Mouse (Mus musculus): ENCODE results near the gene Fxr1.
"Not testable (repeated sequence)": the region's sequence is repeated elsewhere in the genome, so short reads cannot be mapped to it uniquely, and the experiment has no call there.

Gene Fxr1

GRCm38 (mm10) chr3:34041990-34042389, 22.2 kb downstream of the Fxr1 start:
- no peak for DNase-seq (ENCODE audit: extremely low spot score, low spot score)

GRCm38 (mm10) chr3:34062352-34062751, 42.6 kb downstream of the Fxr1 start:
- no peak for DNase-seq (ENCODE audit: extremely low spot score, low spot score)

- DNase-seq (ENCODE audit: extremely low spot score, low spot score): not testable (repeated sequence)
These were observed 49.2 kb downstream of the Fxr1 start for GRCm38 (mm10) chr3:34068943-34069342.

- no peak for DNase-seq (ENCODE audit: extremely low spot score, low spot score)
These were observed 53.0 kb downstream of the Fxr1 start for GRCm38 (mm10) chr3:34072726-34073125.

- no peak for DNase-seq (ENCODE audit: extremely low spot score, low spot score)
These were observed 56.5 kb downstream of the Fxr1 start for GRCm38 (mm10) chr3:34076058-34076759.

- DNase-seq (ENCODE audit: extremely low spot score, low spot score): peak; percentile 95
These were observed 61.3 kb downstream of the Fxr1 start, which contains the start of gene Dnajc19 for GRCm38 (mm10) chr3:34080900-34081662. TSS of gene Dnajc19 (minus strand) at chr3:34081321.

- DNase-seq (ENCODE audit: extremely low spot score, low spot score): no peak
These were observed 62.2 kb downstream of the Fxr1 start for GRCm38 (mm10) chr3:34081929-34082328.

GRCm38 (mm10) chr3:34083655-34084054, 63.9 kb downstream of the Fxr1 start:
- no peak for DNase-seq (ENCODE audit: extremely low spot score, low spot score)

GRCm38 (mm10) chr3:34102891-34103290, 83.1 kb downstream of the Fxr1 start:
- DNase-seq (ENCODE audit: extremely low spot score, low spot score): no peak

- no peak for DNase-seq (ENCODE audit: extremely low spot score, low spot score)
These were observed 84.3 kb downstream of the Fxr1 start for GRCm38 (mm10) chr3:34103902-34104672.

- DNase-seq (ENCODE audit: extremely low spot score, low spot score): no peak
These were observed 86.7 kb downstream of the Fxr1 start for GRCm38 (mm10) chr3:34106421-34106820.

- DNase-seq (ENCODE audit: extremely low spot score, low spot score): no peak
These were observed 87.9 kb downstream of the Fxr1 start for GRCm38 (mm10) chr3:34107631-34108030.

- no peak for DNase-seq (ENCODE audit: extremely low spot score, low spot score)
These were observed 92.4 kb downstream of the Fxr1 start for GRCm38 (mm10) chr3:34111941-34112685.

GRCm38 (mm10) chr3:34115806-34116205, 96.1 kb downstream of the Fxr1 start:
- DNase-seq (ENCODE audit: extremely low spot score, low spot score): no peak

GRCm38 (mm10) chr3:34119869-34120268, 100.1 kb downstream of the Fxr1 start:
- DNase-seq (ENCODE audit: extremely low spot score, low spot score): no peak

All from neural tube, embryonic 10.5 days (tissue).